Mouse (Mus musculus): ENCODE data around the gene Creg2. TPM values are rescaled to one million over a fixed set of nuclear protein-coding genes. Genes with fewer than 3 reads are reported as not detected.

Creg2 gene
- polyA plus RNA-seq, 1 experiment, result 0.09 TPM

DNA sequence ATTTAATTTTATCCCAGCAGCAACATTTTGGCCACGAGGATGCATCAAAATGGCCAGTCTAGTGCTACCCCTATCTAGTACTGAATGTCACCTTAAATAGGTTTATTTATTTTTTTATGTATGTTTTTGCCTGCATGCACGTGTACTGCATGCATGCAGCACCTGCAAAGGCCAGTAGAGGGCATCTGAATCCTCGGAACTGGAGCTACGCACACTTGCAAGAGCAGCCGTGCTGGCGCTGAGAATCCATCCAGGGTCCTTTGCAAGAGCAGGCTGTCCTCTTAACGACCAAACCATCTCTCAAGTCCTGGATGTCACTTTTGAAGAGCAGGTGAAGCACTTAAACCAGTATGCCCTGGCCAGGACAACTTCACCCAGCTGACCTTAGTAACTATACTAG is 9.6 kb downstream of the Creg2 start:
- Histone ChIP-seq H3K27me3 (replicated peaks; ENCODE audit: control insufficient read depth, insufficient read depth, low read length) (no peaks in the 10 kb centered on the region), H3K4me3 (ENCODE audit: insufficient read depth, low read depth, low read length) (no peak overlapping the region), H3K36me3 (ENCODE audit: control insufficient read depth, insufficient read depth, low read length) (no peaks in the 10 kb centered on the region), H3K27ac (ENCODE audit: insufficient read depth, low read depth, low read length) (no peak overlapping the region), H3K4me1 (ENCODE audit: control insufficient read depth, insufficient read depth, low read length) (no peaks in the 10 kb centered on the region)
- 92% methylated on average over 7 of the region's 7 CpGs for WGBS
- no peak for DNase-seq
- no peak for TF ChIP-seq POLR2A (IDR thresholded peaks at IDR 0.05; ENCODE audit: low read depth, low read length)
- 0 out of 2 replicates have a peak, but pooled peaks have one; percentile 9 for TF ChIP-seq CTCF (conservative IDR thresholded peaks at IDR 0.05; ENCODE audit: insufficient read depth, insufficient read length, low read depth, low read length)

DNA sequence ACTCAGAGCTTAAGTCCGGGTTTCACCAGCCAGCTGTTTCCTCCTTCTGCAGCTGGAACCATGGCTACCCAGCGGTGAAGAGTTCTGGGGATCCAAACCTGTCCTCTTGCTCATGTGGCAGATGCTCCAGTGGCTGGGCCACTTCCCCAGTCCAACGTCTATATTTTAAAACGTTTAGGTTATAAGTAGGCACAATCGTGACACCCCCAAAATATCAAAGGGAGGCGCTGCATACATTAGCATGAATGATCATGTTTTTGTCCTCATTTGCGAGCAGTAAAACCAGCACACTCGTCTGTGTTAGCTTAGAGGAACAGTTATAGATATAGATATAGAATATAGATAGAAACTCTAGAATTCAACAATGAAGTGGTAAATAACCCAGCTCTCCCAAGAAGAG is 14.1 kb downstream of the Creg2 start:
- 61% methylated on average over 8 of the region's 8 CpGs for WGBS
- H3K27me3 ChIP-seq (replicated peaks; ENCODE audit: control insufficient read depth, insufficient read depth, low read length), result no peaks in the 10 kb centered on the region
- TF ChIP-seq CTCF (conservative IDR thresholded peaks at IDR 0.05; ENCODE audit: insufficient read depth, insufficient read length, low read depth, low read length) (no peak), POLR2A (IDR thresholded peaks at IDR 0.05; ENCODE audit: low read depth, low read length) (no peak)

DNA sequence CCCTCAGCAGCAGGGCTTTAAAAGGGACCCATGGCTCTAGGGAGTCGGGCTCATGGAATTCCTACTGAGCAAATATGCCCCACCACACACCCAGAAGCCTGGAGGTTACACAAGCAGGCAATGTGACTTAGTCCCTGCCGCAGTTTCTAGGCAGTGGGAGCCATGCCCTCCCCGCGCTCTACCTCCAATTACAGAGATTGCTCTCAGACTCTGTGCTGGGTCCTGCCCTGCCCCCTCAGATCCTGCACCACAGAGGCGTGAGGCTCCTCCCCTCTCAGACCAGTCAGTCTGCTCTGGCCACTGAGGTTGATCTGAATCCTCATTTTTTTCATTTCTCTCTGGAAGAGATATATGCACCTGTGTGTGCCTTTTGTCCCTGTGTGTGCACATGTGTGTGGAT is 14.6 kb downstream of the Creg2 start:
- WGBS, result 9% methylated on average over 5 of the region's 5 CpGs
- Histone ChIP-seq H3K4me1 (ENCODE audit: control insufficient read depth, insufficient read depth, low read length) (no peaks in the 10 kb centered on the region), H3K27me3 (replicated peaks; ENCODE audit: control insufficient read depth, insufficient read depth, low read length) (no peaks in the 10 kb centered on the region), H3K36me3 (ENCODE audit: control insufficient read depth, insufficient read depth, low read length) (no peaks in the 10 kb centered on the region), H3K4me3 (ENCODE audit: insufficient read depth, low read depth, low read length) (no peak overlapping the region), H3K27ac (ENCODE audit: insufficient read depth, low read depth, low read length) (no peak overlapping the region)
- no peak for TF ChIP-seq POLR2A (IDR thresholded peaks at IDR 0.05; ENCODE audit: low read depth, low read length)
- no peak for TF ChIP-seq CTCF (conservative IDR thresholded peaks at IDR 0.05; ENCODE audit: insufficient read depth, insufficient read length, low read depth, low read length)
- no peak for DNase-seq

More for the DNA sequence above, 14.1 kb downstream of the Creg2 start:
- DNase-seq, result no peak
- Histone ChIP-seq H3K36me3 (ENCODE audit: control insufficient read depth, insufficient read depth, low read length) (no peaks in the 10 kb centered on the region), H3K4me3 (ENCODE audit: insufficient read depth, low read depth, low read length) (no peak overlapping the region), H3K4me1 (ENCODE audit: control insufficient read depth, insufficient read depth, low read length) (no peaks in the 10 kb centered on the region), H3K27ac (ENCODE audit: insufficient read depth, low read depth, low read length) (no peak overlapping the region)

DNA sequence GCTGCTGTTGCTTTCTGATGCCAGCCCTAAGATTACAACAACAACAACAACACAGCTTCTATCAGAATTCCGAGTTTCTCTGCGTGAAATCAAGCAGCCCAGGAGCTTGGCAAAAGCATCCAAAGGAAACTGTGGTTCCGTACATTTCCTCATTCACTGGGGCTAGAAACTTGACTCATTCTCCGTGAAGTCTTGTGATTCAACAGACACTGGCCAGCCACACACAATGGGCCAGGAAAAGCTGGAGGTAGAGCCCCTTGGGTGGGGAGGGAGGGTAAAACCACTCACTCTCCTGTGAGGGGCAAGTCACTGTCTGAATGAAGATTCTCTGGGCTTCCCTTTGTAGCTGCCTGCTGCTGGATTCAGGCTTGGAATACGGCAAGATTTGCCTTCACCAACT is 15.1 kb downstream of the Creg2 start:
- DNase-seq, result no peak
- Histone ChIP-seq H3K27me3 (replicated peaks; ENCODE audit: control insufficient read depth, insufficient read depth, low read length) (no peaks in the 10 kb centered on the region), H3K4me3 (ENCODE audit: insufficient read depth, low read depth, low read length) (no peak overlapping the region), H3K27ac (ENCODE audit: insufficient read depth, low read depth, low read length) (no peak overlapping the region), H3K36me3 (ENCODE audit: control insufficient read depth, insufficient read depth, low read length) (no peaks in the 10 kb centered on the region), H3K4me1 (ENCODE audit: control insufficient read depth, insufficient read depth, low read length) (no peaks in the 10 kb centered on the region)
- 48% methylated on average over 5 of the region's 5 CpGs for whole genome bisulfite sequencing
- TF ChIP-seq POLR2A (IDR thresholded peaks at IDR 0.05; ENCODE audit: low read depth, low read length) (no peak), CTCF (conservative IDR thresholded peaks at IDR 0.05; ENCODE audit: insufficient read depth, insufficient read length, low read depth, low read length) (no peak)

DNA sequence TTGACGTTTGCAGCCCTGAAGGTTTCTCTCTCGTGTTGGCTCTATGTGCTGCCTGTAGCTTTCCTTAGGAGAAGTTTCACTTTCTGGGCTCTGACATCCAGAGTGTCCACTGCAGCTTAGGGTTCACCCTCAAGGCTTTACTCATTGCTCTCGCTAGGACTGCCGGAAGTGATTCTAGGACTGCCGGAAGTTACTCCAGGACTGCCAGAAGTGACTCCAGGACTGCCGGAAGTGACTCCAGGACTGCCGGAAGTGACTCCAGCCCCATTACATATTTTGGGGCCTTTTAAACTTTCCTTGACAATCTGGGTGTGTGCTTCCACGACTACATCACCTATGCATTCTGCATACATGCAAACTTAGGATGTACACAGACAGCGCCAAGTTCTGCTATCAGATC is 22.7 kb downstream of the Creg2 start:
- TF ChIP-seq CTCF (conservative IDR thresholded peaks at IDR 0.05; ENCODE audit: insufficient read depth, insufficient read length, low read depth, low read length), result no peak
- TF ChIP-seq POLR2A (IDR thresholded peaks at IDR 0.05; ENCODE audit: low read depth, low read length), result no peak
- Histone ChIP-seq H3K27ac (ENCODE audit: insufficient read depth, low read depth, low read length) (no peak overlapping the region), H3K4me1 (ENCODE audit: control insufficient read depth, insufficient read depth, low read length) (no peaks in the 10 kb centered on the region), H3K27me3 (replicated peaks; ENCODE audit: control insufficient read depth, insufficient read depth, low read length) (no peaks in the 10 kb centered on the region), H3K36me3 (ENCODE audit: control insufficient read depth, insufficient read depth, low read length) (no peaks in the 10 kb centered on the region), H3K4me3 (ENCODE audit: insufficient read depth, low read depth, low read length) (no peak overlapping the region)
- DNase-seq, result no peak
- 78% methylated on average over 9 of the region's 9 CpGs for WGBS

DNA sequence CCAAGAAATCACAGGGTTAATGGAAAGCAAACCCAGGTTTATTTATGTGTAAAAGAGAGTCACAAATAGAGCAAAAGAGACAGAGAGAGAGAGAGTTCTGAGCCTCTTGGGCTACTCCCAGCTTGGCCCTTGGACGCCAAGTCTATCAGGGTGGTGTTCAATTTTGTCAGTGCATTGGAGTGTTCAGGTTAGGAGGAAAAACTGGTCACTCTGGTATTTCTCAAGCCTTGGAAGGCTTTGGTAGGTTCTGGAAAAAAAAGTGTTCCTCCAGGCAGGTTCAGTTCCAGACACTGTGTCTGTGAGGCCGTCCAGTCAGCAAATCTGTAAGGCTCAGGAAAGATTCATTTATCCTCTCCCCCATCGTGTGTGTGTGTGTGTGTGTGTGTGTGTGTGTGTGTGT is 25.8 kb downstream of the Creg2 start:
- Histone ChIP-seq H3K36me3 (ENCODE audit: control insufficient read depth, insufficient read depth, low read length) (no peaks in the 10 kb centered on the region), H3K27ac (ENCODE audit: insufficient read depth, low read depth, low read length) (no peak overlapping the region), H3K4me1 (ENCODE audit: control insufficient read depth, insufficient read depth, low read length) (no peaks in the 10 kb centered on the region), H3K27me3 (replicated peaks; ENCODE audit: control insufficient read depth, insufficient read depth, low read length) (no peaks in the 10 kb centered on the region), H3K4me3 (ENCODE audit: insufficient read depth, low read depth, low read length) (no peak overlapping the region)
- TF ChIP-seq CTCF (conservative IDR thresholded peaks at IDR 0.05; ENCODE audit: insufficient read depth, insufficient read length, low read depth, low read length) (no peak), POLR2A (IDR thresholded peaks at IDR 0.05; ENCODE audit: low read depth, low read length) (no peak)
- no peak for DNase-seq
- WGBS, result 49% methylated on average over 3 of the region's 3 CpGs

DNA sequence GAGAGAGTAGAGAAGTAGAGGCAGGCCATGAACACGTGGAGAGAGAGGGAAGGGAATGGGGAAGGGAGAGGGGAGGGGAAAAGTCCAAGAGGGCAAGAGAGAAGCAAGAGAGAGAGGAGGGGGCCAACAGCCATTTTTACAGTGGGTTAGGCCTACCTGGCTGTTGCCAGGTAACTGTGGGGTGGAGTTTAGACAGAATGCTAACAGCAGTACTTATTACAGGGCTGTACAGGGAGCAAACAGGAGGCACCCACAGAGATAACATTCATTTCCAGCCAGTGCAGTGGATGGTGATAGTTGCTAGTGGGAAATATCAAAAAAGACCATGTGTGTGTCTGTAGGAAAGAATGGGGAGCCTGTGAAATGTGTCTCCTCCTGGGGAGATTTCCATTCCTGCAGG is 27.5 kb downstream of the Creg2 start:
- H3K4me1 ChIP-seq (ENCODE audit: control insufficient read depth, insufficient read depth, low read length), result no peaks in the 10 kb centered on the region
- H3K27ac ChIP-seq (ENCODE audit: insufficient read depth, low read depth, low read length), result no peak overlapping the region
- no peaks in the 10 kb centered on the region for H3K27me3 ChIP-seq (replicated peaks; ENCODE audit: control insufficient read depth, insufficient read depth, low read length)
- no peak for TF ChIP-seq POLR2A (IDR thresholded peaks at IDR 0.05; ENCODE audit: low read depth, low read length)
- TF ChIP-seq CTCF (conservative IDR thresholded peaks at IDR 0.05; ENCODE audit: insufficient read depth, insufficient read length, low read depth, low read length), result no peak
- WGBS, result 54% methylated on average over 1 of the region's 1 CpGs
- H3K36me3 ChIP-seq (ENCODE audit: control insufficient read depth, insufficient read depth, low read length), result no peaks in the 10 kb centered on the region
- DNase-seq, result no peak
- no peak overlapping the region for H3K4me3 ChIP-seq (ENCODE audit: insufficient read depth, low read depth, low read length)

DNA sequence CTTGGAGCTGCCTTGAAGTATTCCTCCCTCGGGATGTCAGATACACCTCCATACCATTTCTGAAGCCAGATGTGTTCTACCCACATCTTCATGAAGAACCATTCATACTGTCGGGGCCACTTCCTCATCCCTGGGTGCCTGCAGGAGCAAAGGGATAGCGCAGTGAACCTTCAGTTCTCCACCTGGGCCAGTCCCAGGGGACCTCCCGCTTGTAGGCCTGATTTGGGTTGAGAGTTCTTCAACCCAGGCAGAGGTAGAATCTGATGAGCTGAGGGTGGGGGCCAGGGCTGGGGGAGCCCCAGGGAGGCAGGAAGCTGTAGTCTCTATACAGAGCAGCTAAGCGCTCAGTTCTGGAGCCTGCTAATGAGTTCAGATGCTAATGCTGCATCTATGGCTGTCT is 28.2 kb downstream of the Creg2 start:
- H3K4me1 ChIP-seq (ENCODE audit: control insufficient read depth, insufficient read depth, low read length), result no peaks in the 10 kb centered on the region
- H3K36me3 ChIP-seq (ENCODE audit: control insufficient read depth, insufficient read depth, low read length), result no peaks in the 10 kb centered on the region
- H3K27me3 ChIP-seq (replicated peaks; ENCODE audit: control insufficient read depth, insufficient read depth, low read length), result no peaks in the 10 kb centered on the region
- TF ChIP-seq POLR2A (IDR thresholded peaks at IDR 0.05; ENCODE audit: low read depth, low read length) (no peak), CTCF (conservative IDR thresholded peaks at IDR 0.05; ENCODE audit: insufficient read depth, insufficient read length, low read depth, low read length) (no peak)
- H3K27ac ChIP-seq (ENCODE audit: insufficient read depth, low read depth, low read length), result no peak overlapping the region
- H3K4me3 ChIP-seq (ENCODE audit: insufficient read depth, low read depth, low read length), result no peak overlapping the region
- no peak for DNase-seq
- 97% methylated on average over 5 of the region's 5 CpGs for WGBS

All from kidney, adult 2 months (tissue).